Mouse (Mus musculus): Measurements from ENCODE around the gene Iqschfp. TPM values are rescaled to one million over a fixed set of nuclear protein-coding genes. Genes with fewer than 3 reads are reported as not detected.

Gene Iqschfp
- polyA plus RNA-seq, 1 experiment, result 1.2 TPM

- Histone ChIP-seq H3K4me1 (ENCODE audit: control insufficient read depth, insufficient read depth, low read length) (no peaks in the 10 kb centered on the region; the same call in 1 of the 2 replicates), H3K27me3 (ENCODE audit: control insufficient read depth, insufficient read depth, low read length) (no peaks in the 10 kb centered on the region), H3K27ac (ENCODE audit: insufficient read depth, low read length) (peak overlapping the region; percentile 99; the same call in 1 of the 2 replicates), H3K4me3 (replicated peaks; ENCODE audit: insufficient read depth, low read depth, low read length) (peak overlapping the region; percentile 92)
- 6% methylated on average over 8 of the region's 8 CpGs for WGBS
- no peak for TF ChIP-seq POLR2A (IDR thresholded peaks at IDR 0.05; ENCODE audit: borderline replicate concordance, insufficient read depth, low read length)
- DNase-seq, result peak; percentile 69 to 70
Observed at GRCm38 (mm10) chr3:68574565-68574964, 682.5 kb downstream of the Iqschfp start.

- Histone ChIP-seq H3K27ac (ENCODE audit: insufficient read depth, low read length) (peak overlapping the region; percentile 99), H3K27me3 (ENCODE audit: control insufficient read depth, insufficient read depth, low read length) (no peaks in the 10 kb centered on the region), H3K4me3 (replicated peaks; ENCODE audit: insufficient read depth, low read depth, low read length) (peak overlapping the region; percentile 92), H3K4me1 (ENCODE audit: control insufficient read depth, insufficient read depth, low read length) (peaks cover 2% of the 10 kb centered on the region; the same call in 1 of the 2 replicates)
- 7% methylated on average over 10 of the region's 10 CpGs for WGBS
- peak; percentile 83 to 91 for DNase-seq
- TF ChIP-seq CTCF (IDR thresholded peaks at IDR 0.05; ENCODE audit: borderline replicate concordance, insufficient read depth, low read depth, low read length) (no peak), POLR2A (IDR thresholded peaks at IDR 0.05; ENCODE audit: borderline replicate concordance, insufficient read depth, low read length) (peak; percentile 42; the same call in 1 of the 2 replicates)
Observed at GRCm38 (mm10) chr3:68575636-68576340, 683.8 kb downstream of the Iqschfp start.

GRCm38 (mm10) chr3:68576431-68576830, 684.4 kb downstream of the Iqschfp start:
- Histone ChIP-seq H3K4me3 (replicated peaks; ENCODE audit: insufficient read depth, low read depth, low read length) (peak overlapping the region; percentile 50), H3K27ac (ENCODE audit: insufficient read depth, low read length) (peak overlapping the region; percentile 99), H3K4me1 (ENCODE audit: control insufficient read depth, insufficient read depth, low read length) (peaks cover 2% of the 10 kb centered on the region; the same call in 1 of the 2 replicates), H3K27me3 (ENCODE audit: control insufficient read depth, insufficient read depth, low read length) (no peaks in the 10 kb centered on the region)
- WGBS, result 1% methylated on average over 7 of the region's 7 CpGs
- TF ChIP-seq POLR2A (IDR thresholded peaks at IDR 0.05; ENCODE audit: borderline replicate concordance, insufficient read depth, low read length) (no peak), CTCF (IDR thresholded peaks at IDR 0.05; ENCODE audit: borderline replicate concordance, insufficient read depth, low read depth, low read length) (no peak)
- peak; percentile 97 for DNase-seq

GRCm38 (mm10) chr3:68576948-68577347, 684.9 kb downstream of the Iqschfp start:
- no peaks in the 10 kb centered on the region for H3K27me3 ChIP-seq (ENCODE audit: control insufficient read depth, insufficient read depth, low read length)
- peak overlapping the region; percentile 88 for H3K27ac ChIP-seq (ENCODE audit: insufficient read depth, low read length)
- 2% methylated on average over 5 of the region's 5 CpGs for WGBS
- no peak for TF ChIP-seq CTCF (IDR thresholded peaks at IDR 0.05; ENCODE audit: borderline replicate concordance, insufficient read depth, low read depth, low read length)
- no peak for TF ChIP-seq POLR2A (IDR thresholded peaks at IDR 0.05; ENCODE audit: borderline replicate concordance, insufficient read depth, low read length)
- H3K4me1 ChIP-seq (ENCODE audit: control insufficient read depth, insufficient read depth, low read length), result peaks cover 5% of the 10 kb centered on the region; the same call in 1 of the 2 replicates
- H3K4me3 ChIP-seq (replicated peaks; ENCODE audit: insufficient read depth, low read depth, low read length), result peak overlapping the region; percentile 52
- no peak for DNase-seq

- peak overlapping the region; percentile 22 for H3K27ac ChIP-seq (ENCODE audit: insufficient read depth, low read length)
- no peak for TF ChIP-seq POLR2A (IDR thresholded peaks at IDR 0.05; ENCODE audit: borderline replicate concordance, insufficient read depth, low read length)
- peak; percentile 55; the same call in 1 of the 2 replicates for TF ChIP-seq CTCF (IDR thresholded peaks at IDR 0.05; ENCODE audit: borderline replicate concordance, insufficient read depth, low read depth, low read length)
- peak; percentile 77 to 78 for DNase-seq
- WGBS, result 10% methylated on average over 13 of the region's 13 CpGs
- peaks cover 22% of the 10 kb centered on the region for H3K4me1 ChIP-seq (ENCODE audit: control insufficient read depth, insufficient read depth, low read length)
- H3K4me3 ChIP-seq (replicated peaks; ENCODE audit: insufficient read depth, low read depth, low read length), result peak overlapping the region; percentile 53
- H3K27me3 ChIP-seq (ENCODE audit: control insufficient read depth, insufficient read depth, low read length), result no peaks in the 10 kb centered on the region
Observed at GRCm38 (mm10) chr3:68581591-68581990, 689.6 kb downstream of the Iqschfp start.

GRCm38 (mm10) chr3:68582103-68582740, 690.2 kb downstream of the Iqschfp start:
- Histone ChIP-seq H3K4me1 (ENCODE audit: control insufficient read depth, insufficient read depth, low read length) (peaks cover 28% of the 10 kb centered on the region), H3K27ac (ENCODE audit: insufficient read depth, low read length) (peak overlapping the region; percentile 22), H3K27me3 (ENCODE audit: control insufficient read depth, insufficient read depth, low read length) (no peaks in the 10 kb centered on the region), H3K4me3 (replicated peaks; ENCODE audit: insufficient read depth, low read depth, low read length) (peak overlapping the region; percentile 53)
- 22% methylated on average over 12 of the region's 12 CpGs for WGBS
- peak in 1 of 2 experiments; percentile 63 for DNase-seq
- TF ChIP-seq CTCF (IDR thresholded peaks at IDR 0.05; ENCODE audit: borderline replicate concordance, insufficient read depth, low read depth, low read length) (peak; percentile 50; the same call in 1 of the 2 replicates), POLR2A (IDR thresholded peaks at IDR 0.05; ENCODE audit: borderline replicate concordance, insufficient read depth, low read length) (no peak)

GRCm38 (mm10) chr3:68583031-68583693, 691.1 kb downstream of the Iqschfp start:
- TF ChIP-seq CTCF (IDR thresholded peaks at IDR 0.05; ENCODE audit: borderline replicate concordance, insufficient read depth, low read depth, low read length) (no peak), POLR2A (IDR thresholded peaks at IDR 0.05; ENCODE audit: borderline replicate concordance, insufficient read depth, low read length) (no peak)
- peak overlapping the region; percentile 54 for H3K4me3 ChIP-seq (replicated peaks; ENCODE audit: insufficient read depth, low read depth, low read length)
- 7% methylated on average over 14 of the region's 14 CpGs for WGBS
- peak in 1 of 2 experiments; percentile 53 for DNase-seq
- peaks cover 33% of the 10 kb centered on the region for H3K4me1 ChIP-seq (ENCODE audit: control insufficient read depth, insufficient read depth, low read length)
- peak overlapping the region; percentile 96 for H3K27ac ChIP-seq (ENCODE audit: insufficient read depth, low read length)
- H3K27me3 ChIP-seq (ENCODE audit: control insufficient read depth, insufficient read depth, low read length), result no peaks in the 10 kb centered on the region
